Mouse (Mus musculus) hindbrain, embryonic 10.5 days (tissue): ENCODE data around the gene Nova1. TPM values are rescaled to one million over a fixed set of nuclear protein-coding genes. Genes with fewer than 3 reads are reported as not detected.

Experiments used
- DNase-seq: peaks from one replicate; pipeline ENCODE4 v3.0.0-alpha.2; 2017; ENCODE audit warnings: low spot score
- H3K27ac ChIP-seq: fragments of 300-500 bp; sonication (generic); 2 replicates; pipeline ENCODE4 v1.5.1; 2016; ENCODE audit warnings: mild to moderate bottlenecking, moderate library complexity
- H3K27me3 ChIP-seq: fragments of 300-500 bp; sonication (generic); 2 replicates; pipeline ENCODE4 v1.6.1; 2016; ENCODE audit warnings: mild to moderate bottlenecking; ENCODE audit not compliant: poor library complexity, insufficient read depth, severe bottlenecking
- H3K36me3 ChIP-seq: fragments of 300-500 bp; sonication (generic); 2 replicates; pipeline ENCODE4 v1.6.1; 2016; ENCODE audit warnings: mild to moderate bottlenecking, moderate library complexity
- H3K4me1 ChIP-seq: fragments of 300-500 bp; sonication (generic); replicated peaks from 2 replicates; pipeline ENCODE4 v1.6.1; 2016; ENCODE audit warnings: mild to moderate bottlenecking
- H3K4me3 ChIP-seq: fragments of 300-500 bp; sonication (generic); 2 replicates; pipeline ENCODE4 v1.5.1; 2016; ENCODE audit warnings: mild to moderate bottlenecking, moderate library complexity
- H3K9me3 ChIP-seq: fragments of 300-500 bp; sonication (generic); 2 replicates; pipeline ENCODE4 v1.6.1; 2016; ENCODE audit warnings: mild to moderate bottlenecking, moderate library complexity
- WGBS: fragments of 180-500 bp; shearing (Covaris S2); methylation state at CpG from one replicate; pipeline ENCODE4 v1.1.7; 2016; 5-methylcytosine and 5-hydroxymethylcytosine counted together
- polyA plus RNA-seq: library from polyadenylated mRNA; unstranded; fragments of >200 nt; fragmentation: Nextera tagmentation; extraction: Ambion mirVana; gene quantifications from 2 replicates; pipeline ENCODE4 v1.2.1, GENCODE M21; 2016

Nova1 gene
- 9.9 and 17.6 TPM in 2 replicates for polyA plus RNA-seq

DNA sequence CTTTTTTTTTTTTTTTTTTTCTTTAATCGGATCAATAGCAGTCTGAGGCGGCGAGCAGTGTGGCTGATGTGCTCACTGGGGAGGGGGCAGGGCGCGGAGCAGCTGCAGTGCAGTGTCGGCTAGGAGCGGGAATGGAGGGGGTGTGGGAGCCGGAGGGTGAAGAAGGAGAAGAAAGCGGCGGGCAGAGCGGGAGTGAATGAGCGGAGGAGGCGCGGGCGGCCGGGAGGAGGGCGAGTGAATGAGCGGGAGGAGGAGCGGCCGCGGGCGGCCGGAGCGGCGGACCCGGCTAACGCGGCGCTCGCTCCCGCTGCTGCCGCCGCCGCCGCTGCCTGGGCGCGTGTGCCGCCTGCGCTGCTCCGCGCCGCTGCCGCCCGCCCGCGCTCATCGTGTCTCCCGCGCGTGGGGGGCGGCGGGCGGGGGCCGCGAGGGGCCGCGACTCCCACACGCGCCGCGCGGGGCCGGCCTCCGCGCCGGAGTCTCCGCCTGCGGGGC lies at the start of gene Nova1:
Gene Nova1, minus strand, starts transcription at position 74 of the 492 bp plus-strand sequence.
- 5% methylated on average over 45 of the region's 68 CpGs for WGBS
- Histone ChIP-seq H3K27ac (peak within 1 kb of the TSS; percentile 99), H3K4me1 (peaks cover 19% of the 10 kb centered on the region), H3K9me3 (no peaks in the 10 kb centered on the region), H3K36me3 (no peaks in the 10 kb centered on the region), H3K27me3 (no peaks in the 10 kb centered on the region), H3K4me3 (peak within 1 kb of the TSS; percentile 81)
- DNase-seq = peak; percentile 81

DNA sequence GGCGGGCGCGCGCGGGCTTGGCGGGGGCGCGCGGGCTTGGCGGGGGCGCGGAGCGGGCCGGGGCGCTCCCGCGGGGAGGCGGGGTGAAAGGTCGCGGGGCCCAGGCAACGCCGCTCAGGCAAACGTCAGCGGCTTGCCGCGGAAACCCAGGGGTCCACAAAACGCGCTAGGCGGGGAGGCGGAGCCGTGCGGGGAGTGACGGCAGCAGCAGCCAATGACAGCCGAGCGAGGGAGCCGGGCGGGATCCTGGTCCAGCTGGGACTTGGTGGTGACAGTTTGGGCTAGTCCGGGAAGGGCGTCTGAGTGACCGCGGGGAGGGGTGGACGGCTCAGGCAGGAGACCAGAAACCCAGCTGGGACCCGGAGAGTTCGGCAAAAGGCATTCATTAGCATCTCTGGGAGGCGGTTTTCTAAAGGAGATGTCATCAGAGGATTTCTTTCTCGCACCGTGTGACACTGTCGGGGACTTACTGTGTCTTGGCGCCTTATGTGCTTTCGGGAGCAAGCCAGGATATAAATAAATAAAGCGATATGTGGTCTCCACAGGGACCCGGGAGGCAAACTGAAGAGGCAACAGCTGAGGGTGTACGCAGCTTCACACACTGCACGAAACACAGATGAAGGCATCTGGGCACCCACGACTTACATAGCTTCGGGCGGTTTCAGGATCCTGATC lies 756 bp upstream of the Nova1 start:
- DNase-seq = peak; percentile 98
- whole genome bisulfite sequencing = 2% methylated on average over 54 of the region's 57 CpGs
- peak overlapping the region; percentile 81 for H3K4me3 ChIP-seq
- peak overlapping the region; percentile 99 for H3K27ac ChIP-seq
- peaks cover 19% of the 10 kb centered on the region for H3K4me1 ChIP-seq
- H3K36me3 ChIP-seq = no peaks in the 10 kb centered on the region
- H3K27me3 ChIP-seq = no peaks in the 10 kb centered on the region
- H3K9me3 ChIP-seq = no peaks in the 10 kb centered on the region

DNA sequence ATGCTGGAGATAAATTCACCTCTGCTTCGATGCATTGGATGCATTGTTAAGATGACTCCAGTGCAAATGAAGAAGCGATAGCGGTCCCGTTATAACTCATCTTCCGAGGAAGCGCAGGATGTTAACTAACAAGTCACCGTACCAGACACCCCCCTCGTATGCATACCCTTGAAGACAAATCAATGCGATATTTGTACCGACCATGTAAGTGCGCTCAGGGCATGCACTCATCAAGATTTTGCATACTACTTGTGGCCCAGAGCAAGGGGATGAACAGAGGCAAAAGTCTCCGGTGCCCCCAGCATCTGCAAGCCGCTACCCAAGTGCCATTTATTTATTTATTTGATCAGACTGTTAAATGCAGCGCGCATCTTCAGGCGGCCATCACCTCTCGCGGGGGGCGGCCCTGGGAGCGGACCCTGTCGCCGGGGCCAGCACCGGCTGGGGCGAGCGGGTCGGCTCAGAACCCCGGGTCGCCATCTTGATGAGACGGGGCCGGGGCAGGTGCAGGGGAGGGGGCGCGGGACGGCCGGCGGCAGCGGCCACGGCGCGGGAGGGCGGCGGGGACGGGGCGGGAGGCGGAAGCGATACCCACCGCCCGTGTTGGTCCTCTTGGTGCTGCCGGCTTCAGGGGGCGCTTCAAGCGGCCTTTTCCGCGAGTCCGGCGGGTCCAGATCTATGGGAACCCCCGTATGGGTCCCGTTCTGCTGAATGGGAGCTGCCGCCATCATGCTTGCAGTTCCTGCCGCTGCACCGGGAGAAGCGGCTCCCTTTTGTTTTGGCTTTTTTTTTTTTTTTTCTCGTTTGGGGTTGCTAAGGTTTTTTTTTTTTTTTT lies 491 bp downstream of the Nova1 start:
- DNase-seq = peak; percentile 74
- Histone ChIP-seq H3K4me1 (peaks cover 19% of the 10 kb centered on the region), H3K9me3 (no peaks in the 10 kb centered on the region), H3K36me3 (no peaks in the 10 kb centered on the region), H3K27me3 (no peaks in the 10 kb centered on the region), H3K4me3 (peak overlapping the region; percentile 81), H3K27ac (peak overlapping the region; percentile 99)
- WGBS = under 1% methylated on average over 61 of the region's 61 CpGs

DNA sequence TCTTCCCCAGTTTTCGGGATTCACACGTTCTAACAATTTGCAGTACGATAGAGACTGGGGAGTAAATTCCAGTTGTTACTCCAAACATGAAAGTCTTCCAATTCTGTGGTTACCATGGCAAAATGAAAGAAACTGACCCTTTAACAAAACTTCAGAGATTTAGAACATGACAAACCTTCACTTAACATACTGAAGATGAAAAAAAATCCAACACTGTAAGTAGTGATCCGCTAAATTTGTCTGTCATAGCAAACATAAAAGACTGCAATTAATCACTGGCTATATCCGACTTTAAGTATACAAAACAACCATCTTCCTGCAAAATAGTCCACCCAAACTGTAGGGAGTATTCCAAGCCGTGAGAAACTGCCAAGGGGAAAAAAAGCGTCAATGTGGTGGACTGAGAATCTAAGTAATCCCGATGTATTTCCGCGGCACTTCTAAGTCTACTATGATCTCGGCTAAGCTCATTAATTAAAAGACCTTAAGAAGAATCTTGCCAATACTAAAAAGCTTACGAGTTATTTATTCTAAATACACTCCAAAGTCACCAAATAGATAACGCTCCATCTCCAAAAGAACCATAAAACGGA lies 1.4 kb downstream of the Nova1 start:
- Histone ChIP-seq H3K27ac (peak overlapping the region; percentile 99), H3K9me3 (no peaks in the 10 kb centered on the region), H3K4me3 (peak overlapping the region; percentile 81), H3K4me1 (peaks cover 19% of the 10 kb centered on the region), H3K27me3 (no peaks in the 10 kb centered on the region), H3K36me3 (no peaks in the 10 kb centered on the region)
- no peak for DNase-seq
- WGBS = 9% methylated on average over 14 of the region's 14 CpGs

DNA sequence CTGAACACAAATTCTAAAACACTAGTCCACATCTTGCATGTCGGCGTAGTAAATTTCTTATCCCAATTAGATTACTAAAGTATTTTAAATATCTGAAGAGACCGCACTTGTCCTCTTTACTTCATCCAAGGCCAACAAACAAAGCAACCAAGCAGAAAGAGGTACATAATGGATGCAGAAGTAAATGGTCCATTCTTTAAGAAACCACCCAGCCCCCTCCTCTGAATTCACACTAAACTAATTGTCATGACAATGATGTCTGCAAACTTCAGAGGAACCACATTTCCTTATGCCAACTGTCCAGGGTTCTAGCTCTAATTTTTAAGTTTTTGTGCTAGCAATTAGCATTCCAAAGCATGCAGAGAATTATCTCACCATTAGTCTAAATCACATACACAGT lies 2.4 kb downstream of the Nova1 start:
- DNase-seq = no peak
- Histone ChIP-seq H3K4me1 (peaks cover 19% of the 10 kb centered on the region), H3K4me3 (peak overlapping the region; percentile 81), H3K27me3 (no peaks in the 10 kb centered on the region), H3K36me3 (peaks cover 3% of the 10 kb centered on the region; the same call in 1 of the 2 replicates), H3K9me3 (no peaks in the 10 kb centered on the region), H3K27ac (peak overlapping the region; percentile 99)
- WGBS = 39% methylated on average over 3 of the region's 3 CpGs

DNA sequence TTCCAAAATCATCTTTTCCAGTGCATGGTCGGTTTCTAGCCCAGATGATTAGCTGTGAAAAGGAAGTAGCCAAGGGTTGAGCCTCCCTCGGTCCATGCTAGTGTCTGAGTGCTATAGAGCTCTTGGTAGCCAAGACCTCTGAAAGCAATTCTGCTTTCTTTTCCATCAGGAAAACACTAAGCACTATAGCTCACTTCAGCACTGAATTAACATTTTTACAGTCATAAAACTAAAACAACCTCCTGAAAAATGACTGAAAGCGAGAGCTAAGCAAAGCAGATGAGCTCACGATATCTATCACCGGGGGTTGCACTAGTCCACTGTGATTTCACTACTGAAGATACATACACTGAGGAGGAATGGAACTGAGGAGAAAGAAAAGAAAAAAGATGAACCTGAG lies 3.0 kb downstream of the Nova1 start:
- no peaks in the 10 kb centered on the region for H3K27me3 ChIP-seq
- DNase-seq = no peak
- WGBS = 69% methylated on average over 5 of the region's 5 CpGs

DNA sequence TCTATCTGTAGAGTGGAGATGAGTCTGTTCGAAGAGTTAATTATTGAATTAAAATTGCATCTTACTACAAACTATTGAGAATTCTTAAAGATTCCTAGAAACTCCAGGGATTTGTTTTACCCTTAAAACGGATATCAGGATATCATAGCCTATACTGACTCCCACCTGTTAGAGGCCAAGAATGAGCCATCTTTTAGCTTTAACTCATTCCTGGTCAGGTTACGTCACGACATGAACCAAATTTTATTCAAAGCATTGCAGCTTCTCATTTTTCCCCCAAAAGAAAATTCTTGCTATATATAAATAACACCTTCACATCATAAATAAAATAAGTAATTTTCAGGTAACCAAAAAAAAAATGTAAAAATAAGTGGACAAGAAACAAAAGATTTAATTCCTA lies 3.9 kb downstream of the Nova1 start:
- H3K4me3 ChIP-seq = no peak overlapping the region
- WGBS = 86% methylated on average over 4 of the region's 4 CpGs
- no peak overlapping the region for H3K27ac ChIP-seq
- H3K4me1 ChIP-seq = peaks cover 14% of the 10 kb centered on the region
- no peaks in the 10 kb centered on the region for H3K9me3 ChIP-seq
- H3K27me3 ChIP-seq = no peaks in the 10 kb centered on the region
- peaks cover 3% of the 10 kb centered on the region; the same call in 1 of the 2 replicates for H3K36me3 ChIP-seq
- DNase-seq = no peak

More for the DNA sequence above, 3.0 kb downstream of the Nova1 start:
- peaks cover 19% of the 10 kb centered on the region for H3K4me1 ChIP-seq
- H3K9me3 ChIP-seq = no peaks in the 10 kb centered on the region
- H3K4me3 ChIP-seq = peak overlapping the region; percentile 81
- H3K36me3 ChIP-seq = peaks cover 3% of the 10 kb centered on the region; the same call in 1 of the 2 replicates
- peak overlapping the region; percentile 99 for H3K27ac ChIP-seq

DNA sequence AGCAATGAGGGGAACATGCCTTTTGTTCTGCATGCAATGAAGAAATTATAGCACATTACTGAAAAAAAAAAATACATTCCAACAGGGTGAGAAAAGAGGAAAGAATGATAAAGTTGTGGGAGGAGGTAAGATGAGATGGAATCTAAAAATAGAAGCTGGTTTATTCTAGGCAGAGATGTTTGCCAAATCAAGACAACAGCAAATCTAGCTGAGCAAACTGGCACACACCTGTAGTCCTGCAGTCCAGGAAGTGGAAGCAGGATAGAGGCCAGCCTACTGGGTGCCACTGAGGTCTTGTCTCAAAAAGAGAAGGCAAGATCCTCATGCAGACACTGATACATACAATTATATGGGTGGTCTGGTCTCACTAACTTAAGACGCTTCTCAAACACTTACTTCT lies 17.4 kb downstream of the Nova1 start:
- Histone ChIP-seq H3K36me3 (0 out of 2 replicates have a peak, but pooled peaks cover 4% of the 10 kb centered on the region), H3K9me3 (no peaks in the 10 kb centered on the region), H3K27me3 (no peaks in the 10 kb centered on the region), H3K4me1 (no peaks in the 10 kb centered on the region), H3K4me3 (no peak overlapping the region), H3K27ac (no peak overlapping the region)
- 95% methylated on average over 1 of the region's 1 CpGs for WGBS
- no peak for DNase-seq

DNA sequence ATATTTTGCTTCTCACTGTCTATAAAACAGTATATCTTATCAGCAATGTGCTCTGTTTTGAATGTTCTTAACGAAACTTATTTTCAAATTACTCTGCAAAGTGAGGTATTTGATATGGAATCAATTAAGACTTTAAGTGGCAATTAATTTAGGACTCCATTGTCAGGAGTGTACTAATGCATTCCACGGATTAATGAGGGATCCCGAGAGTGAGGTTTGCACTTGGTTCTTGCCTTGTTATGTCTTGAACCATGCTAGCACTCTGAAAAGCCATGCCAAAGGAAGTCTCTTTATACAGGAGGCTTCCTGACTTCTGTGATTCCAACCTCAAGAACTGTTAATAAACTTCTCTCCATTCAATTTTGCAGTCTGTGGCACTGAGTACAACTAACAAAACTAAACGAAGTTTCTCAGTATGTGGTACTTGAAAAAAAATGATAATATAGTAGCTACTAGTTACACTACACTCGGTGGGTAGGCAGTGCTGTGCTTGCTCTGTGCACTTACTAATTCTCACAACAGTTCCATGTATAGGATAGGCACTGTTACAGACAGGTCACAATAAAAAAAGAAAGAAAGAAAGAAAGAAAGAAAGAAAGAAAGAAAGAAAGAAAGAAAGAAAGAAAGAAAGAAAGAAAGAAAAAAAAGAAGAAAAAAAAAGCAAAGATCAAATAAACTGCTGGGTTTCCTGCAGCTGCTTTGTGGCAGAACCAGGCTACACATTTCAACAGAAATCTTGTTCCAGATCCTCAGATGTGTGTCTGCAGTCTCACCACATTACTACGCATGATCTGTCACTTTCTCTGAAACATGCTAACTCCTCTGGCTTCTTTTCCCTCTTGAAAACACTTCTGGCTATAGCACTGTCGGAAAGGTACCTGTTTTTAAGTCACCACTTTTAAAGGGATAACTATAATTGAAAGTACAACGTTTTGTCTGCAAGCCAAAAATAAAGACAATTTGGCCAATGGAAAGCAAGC lies 36.1 kb downstream of the Nova1 start:
- Histone ChIP-seq H3K4me1 (no peaks in the 10 kb centered on the region), H3K36me3 (0 out of 2 replicates have a peak, but pooled peaks cover 2% of the 10 kb centered on the region), H3K4me3 (no peak overlapping the region), H3K9me3 (no peaks in the 10 kb centered on the region), H3K27me3 (no peaks in the 10 kb centered on the region), H3K27ac (no peak overlapping the region)
- 75% methylated on average over 8 of the region's 8 CpGs for WGBS
- no peak for DNase-seq

DNA sequence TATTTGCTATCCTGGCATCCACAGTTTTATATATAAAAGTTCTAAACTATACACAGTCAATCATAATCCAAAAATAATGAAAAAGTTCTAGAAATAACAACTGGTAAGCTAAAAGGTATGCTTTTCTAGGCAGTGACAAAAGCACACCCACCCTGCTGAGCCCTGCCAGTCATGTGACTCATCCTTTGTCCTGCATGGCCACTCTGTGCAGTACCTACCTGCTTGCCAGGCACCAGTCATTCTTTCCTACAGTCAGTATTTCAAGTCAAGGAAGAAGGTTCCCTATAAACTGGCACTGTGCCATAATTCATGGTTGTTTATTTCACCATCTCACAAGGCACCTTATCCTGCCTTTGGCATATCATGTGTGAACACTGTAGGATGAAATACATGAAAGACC lies 37.2 kb downstream of the Nova1 start:
- no peak overlapping the region for H3K27ac ChIP-seq
- no peaks in the 10 kb centered on the region for H3K27me3 ChIP-seq

DNA sequence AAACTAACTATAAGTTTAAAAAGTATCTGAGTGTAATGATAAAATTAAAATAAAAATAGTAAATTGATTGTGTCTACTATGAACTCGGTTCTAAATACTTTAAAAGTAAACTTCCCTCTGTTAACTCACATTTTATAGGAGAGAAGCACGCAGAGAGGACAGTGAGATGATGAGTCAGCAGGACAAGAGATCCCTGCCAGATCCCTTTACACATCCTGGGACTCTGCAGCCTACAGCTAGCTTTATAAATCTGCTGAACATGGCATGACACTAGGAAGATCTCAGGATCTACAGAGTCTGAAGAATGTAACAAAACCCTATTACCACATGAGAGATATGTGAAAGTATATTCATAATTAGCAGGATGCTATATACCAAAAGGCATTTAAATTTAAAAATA lies 37.7 kb downstream of the Nova1 start:
- no peaks in the 10 kb centered on the region for H3K4me1 ChIP-seq
- H3K27ac ChIP-seq = no peak overlapping the region
- no peak for DNase-seq
- H3K36me3 ChIP-seq = 0 out of 2 replicates have a peak, but pooled peaks cover 2% of the 10 kb centered on the region
- no peaks in the 10 kb centered on the region for H3K27me3 ChIP-seq
- H3K4me3 ChIP-seq = no peak overlapping the region
- H3K9me3 ChIP-seq = no peaks in the 10 kb centered on the region
- WGBS = 88% methylated on average over 2 of the region's 2 CpGs

More for the DNA sequence above, 37.2 kb downstream of the Nova1 start:
- DNase-seq = no peak
- H3K4me1 ChIP-seq = no peaks in the 10 kb centered on the region
- H3K4me3 ChIP-seq = no peak overlapping the region
- 0 out of 2 replicates have a peak, but pooled peaks cover 2% of the 10 kb centered on the region for H3K36me3 ChIP-seq
- no peaks in the 10 kb centered on the region for H3K9me3 ChIP-seq

DNA sequence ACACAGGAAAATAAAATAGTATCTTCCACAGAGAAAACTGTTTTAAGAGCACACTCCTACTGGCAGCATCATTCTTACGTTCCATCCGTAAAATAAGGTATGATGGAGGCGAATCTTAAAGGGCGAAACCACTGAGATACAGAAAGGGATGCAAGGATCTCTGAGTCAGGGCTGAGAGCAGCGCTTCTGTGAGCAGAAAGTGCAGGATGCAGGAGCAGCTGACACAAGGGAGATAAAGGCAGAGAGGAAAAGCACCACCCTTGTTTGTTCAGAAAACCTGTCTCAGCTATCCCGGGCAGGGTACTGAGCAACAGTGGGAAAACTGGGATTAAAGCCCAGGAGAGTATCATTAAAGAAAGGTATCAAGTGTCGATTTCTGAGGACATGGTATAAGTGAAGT lies 59.3 kb downstream of the Nova1 start:
- no peaks in the 10 kb centered on the region for H3K9me3 ChIP-seq
- no peaks in the 10 kb centered on the region for H3K27me3 ChIP-seq
- no peak overlapping the region for H3K27ac ChIP-seq
- WGBS = 71% methylated on average over 7 of the region's 7 CpGs
- no peak overlapping the region for H3K4me3 ChIP-seq
- no peaks in the 10 kb centered on the region for H3K36me3 ChIP-seq
- H3K4me1 ChIP-seq = 0 out of 2 replicates have a peak, but pooled peaks cover 4% of the 10 kb centered on the region
- DNase-seq = no peak
